Mouse (Mus musculus): ENCODE measurements around the gene Lamtor1. TPM values are rescaled to one million over a fixed set of nuclear protein-coding genes. Genes with fewer than 3 reads are reported as not detected.

The Lamtor1 gene
- 184 and 199 TPM in 2 replicates for polyA plus RNA-seq (2015; fragmentation: Nextera tagmentation; extraction: Ambion mirVana)

DNA sequence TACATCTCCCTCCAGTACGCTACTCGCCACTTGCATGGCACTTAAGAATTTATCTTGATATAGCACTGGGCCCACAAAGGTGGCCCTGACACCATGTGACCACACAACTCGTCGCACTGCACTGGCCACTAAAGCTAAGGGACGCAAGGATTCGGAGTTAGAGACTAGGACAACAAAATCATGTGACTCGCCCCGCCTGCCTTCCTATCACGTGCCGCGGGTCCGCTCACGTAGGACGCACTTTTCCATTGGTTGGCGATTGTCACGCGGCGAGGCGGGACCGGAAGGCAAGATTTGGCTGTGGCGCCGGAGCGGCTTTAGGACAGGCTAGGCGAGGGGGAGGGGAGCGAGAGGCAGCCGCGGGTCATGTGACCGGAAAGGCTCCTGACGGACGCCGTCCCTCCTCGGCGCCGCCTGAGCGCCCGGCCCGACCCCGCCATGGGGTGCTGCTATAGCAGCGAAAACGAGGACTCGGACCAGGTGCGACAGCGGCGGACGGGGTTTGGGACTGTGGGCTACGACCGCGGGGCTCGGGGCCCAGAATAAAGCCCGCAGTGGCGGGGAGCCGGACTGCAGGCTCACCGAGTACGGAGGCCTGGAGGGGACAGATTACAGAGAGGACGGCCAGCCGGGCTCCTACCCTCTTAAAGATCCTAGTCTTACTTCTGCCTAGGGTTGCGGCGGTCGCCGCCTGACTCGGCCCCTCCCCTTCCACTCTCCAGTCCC lies at the start of gene Lamtor1:
Lamtor1 (plus strand) TSS at position 344 of the 726 bp plus-strand sequence.
- Histone ChIP-seq H3K9me3 (no peaks in the 10 kb centered on the region), H3K9ac (peak within 1 kb of the TSS; percentile 95), H3K27ac (peak within 1 kb of the TSS; percentile 96), H3K4me3 (replicated peaks) (peak within 1 kb of the TSS; percentile 81), H3K4me2 (replicated peaks) (peak within 1 kb of the TSS; percentile 69), H3K4me1 (replicated peaks) (peaks cover 10% of the 10 kb centered on the region), H3K36me3 (peaks cover 5% of the 10 kb centered on the region; the same call in 1 of the 2 replicates), H3K27me3 (replicated peaks) (no peaks in the 10 kb centered on the region)
- under 1% methylated on average over 61 of the region's 61 CpGs for WGBS
- ATAC-seq: peak; percentile 99

DNA sequence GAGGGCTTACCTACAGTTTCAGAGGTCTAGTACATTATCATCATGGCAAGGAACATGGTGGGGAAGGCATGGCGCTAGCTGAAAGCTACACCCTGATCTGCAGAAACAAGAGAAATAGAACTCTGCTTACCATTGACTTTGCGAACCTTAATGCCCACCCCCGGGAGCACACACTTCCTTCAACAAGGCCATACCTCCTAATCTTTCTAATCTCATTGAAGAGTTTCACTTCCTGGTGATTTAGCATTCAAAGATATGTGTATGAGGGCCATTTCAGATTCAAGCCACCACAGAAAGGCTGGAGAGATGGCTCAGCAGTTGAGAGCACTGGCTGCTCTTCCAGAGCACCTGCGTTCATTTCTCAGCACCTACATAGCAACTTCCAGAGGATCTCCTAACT lies 48.6 kb upstream of the Lamtor1 start, which contains the start of gene Folr2:
Folr2 (minus strand) TSS at position 101 of the 400 bp plus-strand sequence.
- no peaks in the 10 kb centered on the region for H3K4me1 ChIP-seq (replicated peaks)
- no peak for ATAC-seq
- no peaks in the 10 kb centered on the region for H3K9me3 ChIP-seq
- no peak within 1 kb of the TSS for H3K4me2 ChIP-seq (replicated peaks)
- no peaks in the 10 kb centered on the region for H3K27me3 ChIP-seq (replicated peaks)
- H3K36me3 ChIP-seq: no peaks in the 10 kb centered on the region
- no peak within 1 kb of the TSS for H3K27ac ChIP-seq
- WGBS: 86% methylated on average over 4 of the region's 4 CpGs
- H3K4me3 ChIP-seq (replicated peaks): no peak within 1 kb of the TSS
- no peak within 1 kb of the TSS for H3K9ac ChIP-seq

DNA sequence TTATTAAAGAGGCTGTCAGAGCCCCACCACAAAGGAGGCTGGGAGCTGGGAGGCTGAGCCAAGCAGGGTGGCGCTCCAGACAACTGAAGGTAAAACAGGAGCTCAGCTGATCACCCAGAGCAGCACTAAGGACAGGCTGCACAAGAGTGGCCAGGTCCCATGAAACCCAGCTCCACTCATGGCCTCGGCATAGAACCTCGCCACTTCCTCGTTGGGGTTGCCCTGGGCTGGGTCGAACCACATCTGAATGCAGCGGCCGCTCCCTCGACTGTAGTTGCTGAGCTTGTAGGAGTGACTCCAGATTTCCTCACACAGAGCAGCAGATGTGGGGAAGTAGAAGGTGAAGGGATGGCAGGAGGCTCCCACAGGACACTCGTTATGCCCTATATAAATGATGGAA lies 47.3 kb upstream of the Lamtor1 start:
- 79% methylated on average over 9 of the region's 9 CpGs for WGBS
- no peaks in the 10 kb centered on the region for H3K36me3 ChIP-seq
- H3K4me1 ChIP-seq (replicated peaks): no peaks in the 10 kb centered on the region
- no peak for ATAC-seq
- no peak overlapping the region for H3K4me3 ChIP-seq (replicated peaks)
- no peak overlapping the region for H3K4me2 ChIP-seq (replicated peaks)
- no peak overlapping the region for H3K27ac ChIP-seq
- H3K9ac ChIP-seq: no peak overlapping the region
- no peaks in the 10 kb centered on the region for H3K27me3 ChIP-seq (replicated peaks)
- H3K9me3 ChIP-seq: no peaks in the 10 kb centered on the region

GRCm38 (mm10) chr7:101860978-101861377 lies 44.7 kb upstream of the Lamtor1 start:
- ATAC-seq: no peak
- Histone ChIP-seq H3K9me3 (no peaks in the 10 kb centered on the region), H3K4me2 (replicated peaks) (no peak overlapping the region), H3K9ac (no peak overlapping the region), H3K4me3 (replicated peaks) (no peak overlapping the region), H3K4me1 (replicated peaks) (no peaks in the 10 kb centered on the region), H3K27me3 (replicated peaks) (no peaks in the 10 kb centered on the region), H3K27ac (no peak overlapping the region), H3K36me3 (no peaks in the 10 kb centered on the region)

- no peaks in the 10 kb centered on the region for H3K36me3 ChIP-seq
- no peak overlapping the region for H3K27ac ChIP-seq
- H3K9ac ChIP-seq: no peak overlapping the region
- 67% methylated on average over 3 of the region's 3 CpGs for WGBS
- H3K4me2 ChIP-seq (replicated peaks): no peak overlapping the region
- H3K4me3 ChIP-seq (replicated peaks): no peak overlapping the region
- ATAC-seq: no peak
- H3K4me1 ChIP-seq (replicated peaks): 0 out of 2 replicates have a peak, but pooled peaks cover 6% of the 10 kb centered on the region
- H3K9me3 ChIP-seq: no peaks in the 10 kb centered on the region
- no peaks in the 10 kb centered on the region for H3K27me3 ChIP-seq (replicated peaks)
Measured at GRCm38 (mm10) chr7:101862291-101862690, 43.4 kb upstream of the Lamtor1 start.

GRCm38 (mm10) chr7:101863415-101863814 lies 42.3 kb upstream of the Lamtor1 start, which contains the start of gene Anapc15:
Gene Anapc15 (plus strand): TSS chr7:101863715.
- Histone ChIP-seq H3K4me2 (replicated peaks) (no peak within 1 kb of the TSS), H3K27me3 (replicated peaks) (no peaks in the 10 kb centered on the region), H3K27ac (no peak within 1 kb of the TSS), H3K4me1 (replicated peaks) (peaks cover 8% of the 10 kb centered on the region; the same call in 1 of the 2 replicates), H3K9me3 (no peaks in the 10 kb centered on the region), H3K36me3 (no peaks in the 10 kb centered on the region), H3K9ac (no peak within 1 kb of the TSS), H3K4me3 (replicated peaks) (no peak within 1 kb of the TSS)
- no peak for ATAC-seq
- WGBS: 74% methylated on average over 3 of the region's 3 CpGs

DNA sequence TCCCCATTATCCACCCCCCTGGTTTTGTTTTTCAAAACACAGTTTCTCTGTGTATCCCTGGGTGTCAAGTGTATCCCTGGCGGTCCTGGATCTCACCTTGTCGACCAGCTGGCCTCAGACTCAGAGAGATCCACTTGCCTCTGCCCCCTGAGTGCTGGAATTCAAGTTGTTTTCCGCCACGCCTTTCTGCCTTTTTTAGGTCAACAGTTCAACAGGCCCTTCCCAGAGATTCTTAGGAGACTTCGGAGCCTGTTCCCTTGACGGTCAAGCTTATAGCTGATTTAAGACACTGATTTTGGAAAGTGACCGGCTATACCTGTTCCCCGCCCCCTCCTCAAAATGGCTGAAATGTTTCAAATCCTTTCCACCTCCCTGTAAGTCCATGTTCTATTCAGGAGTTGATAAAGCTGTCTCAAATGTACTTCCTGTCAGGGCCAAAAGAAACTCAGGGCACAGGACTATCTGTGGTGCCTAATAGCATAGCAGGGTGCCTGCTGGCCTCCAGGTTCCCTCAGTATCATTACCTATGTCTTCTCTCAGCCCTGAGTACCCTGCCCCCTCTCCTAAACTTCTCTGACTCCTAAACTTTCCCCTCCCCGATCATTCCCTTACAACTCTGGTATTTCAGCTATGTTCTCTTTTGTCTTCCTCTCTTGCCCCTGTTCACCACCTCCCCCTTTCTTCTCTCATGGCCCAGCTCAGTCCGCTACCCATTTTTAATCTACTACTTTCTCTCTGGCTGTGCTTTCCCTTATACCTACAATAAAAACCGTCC lies 39.0 kb upstream of the Lamtor1 start:
- Histone ChIP-seq H3K4me3 (replicated peaks) (no peak overlapping the region), H3K9me3 (no peaks in the 10 kb centered on the region), H3K36me3 (no peaks in the 10 kb centered on the region), H3K9ac (no peak overlapping the region), H3K27me3 (replicated peaks) (no peaks in the 10 kb centered on the region), H3K4me1 (replicated peaks) (peaks cover 9% of the 10 kb centered on the region; the same call in 1 of the 2 replicates), H3K4me2 (replicated peaks) (no peak overlapping the region), H3K27ac (no peak overlapping the region)
- no peak for ATAC-seq
- WGBS: 85% methylated on average over 11 of the region's 11 CpGs

GRCm38 (mm10) chr7:101867482-101867881 lies 38.2 kb upstream of the Lamtor1 start:
- Histone ChIP-seq H3K9me3 (no peaks in the 10 kb centered on the region), H3K36me3 (no peaks in the 10 kb centered on the region), H3K9ac (no peak overlapping the region), H3K4me1 (replicated peaks) (peaks cover 9% of the 10 kb centered on the region; the same call in 1 of the 2 replicates), H3K4me3 (replicated peaks) (no peak overlapping the region), H3K27ac (no peak overlapping the region), H3K4me2 (replicated peaks) (no peak overlapping the region), H3K27me3 (replicated peaks) (no peaks in the 10 kb centered on the region)
- ATAC-seq: no peak
- WGBS: 97% methylated on average over 4 of the region's 4 CpGs

DNA sequence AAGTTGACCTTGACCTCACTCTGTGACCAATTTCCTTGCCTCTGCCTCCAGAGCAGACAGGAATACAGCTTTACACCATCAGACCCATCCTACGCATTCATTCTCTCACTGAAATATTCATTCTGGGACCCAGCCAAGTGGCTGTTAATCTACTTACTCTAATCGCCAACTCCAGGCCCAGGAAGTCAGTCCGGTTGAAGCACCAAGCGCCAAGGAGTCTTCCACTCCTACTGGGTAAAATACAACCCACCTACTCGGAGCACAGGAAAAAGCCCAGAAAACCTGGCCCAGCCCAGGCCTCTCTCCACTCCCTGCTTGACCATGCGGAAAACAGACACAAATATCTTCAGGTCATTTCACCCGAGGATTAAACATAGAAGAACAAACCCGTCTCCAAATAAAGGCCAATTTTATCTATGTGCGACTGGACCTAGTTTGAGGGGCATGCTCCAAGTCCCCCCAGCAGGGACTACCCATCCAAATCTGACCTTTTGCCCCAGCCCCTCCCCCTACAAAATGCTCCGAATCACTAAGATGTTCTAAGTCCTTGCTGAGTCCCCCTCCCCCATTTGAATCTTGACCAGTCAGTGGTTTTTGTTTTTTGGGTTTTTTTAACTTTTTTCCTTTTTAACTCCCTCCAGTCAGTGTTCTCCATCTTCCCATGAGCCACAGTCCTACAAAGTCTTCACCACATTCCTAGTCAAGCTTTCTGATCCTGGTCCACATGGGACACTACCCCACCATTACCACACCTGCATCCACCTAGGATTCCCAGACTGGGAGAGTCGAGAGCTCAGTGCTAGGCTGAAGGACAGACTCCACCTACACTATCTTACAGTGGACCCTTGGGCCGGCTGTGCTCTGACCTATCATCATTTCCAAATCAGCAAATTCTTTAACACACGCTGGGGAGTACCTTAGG lies 37.2 kb upstream of the Lamtor1 start:
- Histone ChIP-seq H3K27ac (peak overlapping the region; percentile 23; the same call in 1 of the 2 replicates), H3K9me3 (no peaks in the 10 kb centered on the region), H3K9ac (no peak overlapping the region), H3K4me1 (replicated peaks) (peaks cover 9% of the 10 kb centered on the region; the same call in 1 of the 2 replicates), H3K4me2 (replicated peaks) (peak overlapping the region; percentile 33), H3K4me3 (replicated peaks) (peak overlapping the region; percentile 37), H3K27me3 (replicated peaks) (no peaks in the 10 kb centered on the region), H3K36me3 (no peaks in the 10 kb centered on the region)
- 0 out of 2 replicates have a peak, but pooled peaks have one; percentile 16 for ATAC-seq
- 65% methylated on average over 13 of the region's 13 CpGs for WGBS

DNA sequence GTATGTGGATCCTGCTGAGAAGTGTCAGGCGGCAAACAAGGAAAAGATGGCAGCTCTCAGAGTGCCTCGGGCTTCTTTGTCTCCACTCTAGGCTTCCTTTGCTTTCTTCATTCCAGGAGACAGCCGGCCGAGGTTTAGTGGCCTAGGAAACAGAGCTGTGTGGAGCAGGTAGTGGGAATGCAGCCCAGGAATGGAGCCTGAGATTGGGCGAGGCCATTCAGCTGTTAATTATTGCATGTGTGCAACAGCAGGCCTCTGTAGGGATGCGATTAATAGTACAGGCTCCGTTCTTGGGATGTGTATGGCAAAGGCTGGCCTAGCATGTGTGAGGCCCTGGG lies 36.6 kb upstream of the Lamtor1 start:
- ATAC-seq: no peak; the same call in 1 of the 2 replicates
- peaks cover 9% of the 10 kb centered on the region; the same call in 1 of the 2 replicates for H3K4me1 ChIP-seq (replicated peaks)
- no peaks in the 10 kb centered on the region for H3K27me3 ChIP-seq (replicated peaks)
- H3K4me3 ChIP-seq (replicated peaks): peak overlapping the region; percentile 37
- H3K9ac ChIP-seq: no peak overlapping the region
- peak overlapping the region; percentile 33 for H3K4me2 ChIP-seq (replicated peaks)
- no peaks in the 10 kb centered on the region for H3K9me3 ChIP-seq
- WGBS: 64% methylated on average over 7 of the region's 7 CpGs
- H3K36me3 ChIP-seq: no peaks in the 10 kb centered on the region
- H3K27ac ChIP-seq: peak overlapping the region; percentile 23; the same call in 1 of the 2 replicates

DNA sequence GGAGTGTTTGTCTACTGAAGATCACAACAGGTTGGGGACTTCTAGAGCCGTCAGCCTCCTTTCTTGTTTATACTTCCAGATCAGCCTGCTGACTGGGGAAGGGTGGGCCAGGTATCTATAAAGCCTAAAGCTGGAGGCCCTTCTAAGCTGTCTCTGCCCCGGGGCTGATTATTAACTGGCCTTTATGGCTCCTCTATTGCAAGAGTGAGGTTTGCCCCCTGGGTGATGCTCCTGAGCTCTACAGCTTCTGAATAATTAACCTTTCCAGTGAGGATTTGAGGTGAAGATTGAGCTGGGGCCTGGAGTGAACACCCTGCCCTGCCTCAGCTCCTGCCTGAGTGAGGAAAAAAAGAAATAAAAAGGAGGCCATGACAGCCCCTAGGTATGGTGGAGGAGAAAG lies 35.1 kb upstream of the Lamtor1 start, which contains the start of gene Folr1:
Folr1 (minus strand) TSS at position 160 of the 400 bp plus-strand sequence.
- Histone ChIP-seq H3K9me3 (no peaks in the 10 kb centered on the region), H3K27ac (peak within 1 kb of the TSS; percentile 84), H3K4me3 (replicated peaks) (peak within 1 kb of the TSS; percentile 37), H3K4me2 (replicated peaks) (peak within 1 kb of the TSS; percentile 33), H3K9ac (peak within 1 kb of the TSS; percentile 28; the same call in 1 of the 2 replicates), H3K4me1 (replicated peaks) (peaks cover 9% of the 10 kb centered on the region; the same call in 1 of the 2 replicates), H3K36me3 (no peaks in the 10 kb centered on the region), H3K27me3 (replicated peaks) (no peaks in the 10 kb centered on the region)
- 39% methylated on average over 2 of the region's 2 CpGs for whole genome bisulfite sequencing
- peak; percentile 94 for ATAC-seq
